Mouse (Mus musculus) brain, embryonic 14.5 days (tissue): ENCODE data around the gene Hipk2.

ENCODE experiments used
- CTCF ChIP-seq: fragments of 200-500 bp; IDR thresholded peaks from 2 replicates; pipeline ENCODE4 v1.5.1; 2012; ENCODE audit warnings: inconsistent platforms, mild to moderate bottlenecking, moderate library complexity, borderline replicate concordance; ENCODE audit not compliant: insufficient read depth, insufficient read length; ENCODE audit errors: extremely low read depth
- POLR2A ChIP-seq: fragments of 200-500 bp; IDR thresholded peaks from 2 replicates; pipeline ENCODE4 v1.6.1; 2012; ENCODE audit warnings: mild to moderate bottlenecking, inconsistent platforms, borderline replicate concordance; ENCODE audit not compliant: poor library complexity, insufficient read depth, insufficient read length, severe bottlenecking; ENCODE audit errors: extremely low read depth

DNA sequence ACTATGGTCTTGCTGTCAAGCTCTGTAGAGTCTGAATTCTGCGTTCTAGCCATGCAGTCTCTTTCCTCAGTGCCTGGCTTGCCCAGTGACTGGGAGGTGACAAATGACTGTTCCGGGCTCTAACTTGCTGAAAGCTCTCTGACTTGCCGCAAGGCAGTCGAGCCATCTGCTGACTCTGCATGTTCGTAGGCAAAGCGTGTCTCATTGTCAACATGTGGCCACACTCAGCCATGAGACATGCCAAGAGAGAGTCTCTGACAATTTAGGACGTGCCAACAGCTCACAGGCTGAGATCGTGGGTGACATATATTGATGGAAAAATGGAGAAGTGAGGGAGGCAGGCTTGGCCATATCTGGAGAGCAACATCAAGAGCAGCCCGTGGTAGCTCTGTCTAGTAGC lies 36.9 kb upstream of the Hipk2 start:
- TF ChIP-seq CTCF, result no peak
- no peak for TF ChIP-seq POLR2A
